Mouse (Mus musculus) CD8-positive naive resting alpha-beta T cell, adult 2 months (primary cell): ENCODE measurements around the gene Ccdc8.
A peak's percentile ranks its signal among the peaks of the same experiment; 100 is the strongest.

ENCODE experiments used
- DNase-seq, 2 experiments: peaks; one replicate each; pipeline ENCODE4 v3.0.0; 2022; ENCODE audit warnings: low read depth in 2 of 2, low spot score in 2 of 2

Ccdc8 gene

GRCm38 (mm10) chr7:16974018-16974417 is 18.5 kb upstream of the Ccdc8 start:
- DNase-seq: no peak

- DNase-seq: no peak
Observed at GRCm38 (mm10) chr7:16976298-16976697, 16.2 kb upstream of the Ccdc8 start.

DNA sequence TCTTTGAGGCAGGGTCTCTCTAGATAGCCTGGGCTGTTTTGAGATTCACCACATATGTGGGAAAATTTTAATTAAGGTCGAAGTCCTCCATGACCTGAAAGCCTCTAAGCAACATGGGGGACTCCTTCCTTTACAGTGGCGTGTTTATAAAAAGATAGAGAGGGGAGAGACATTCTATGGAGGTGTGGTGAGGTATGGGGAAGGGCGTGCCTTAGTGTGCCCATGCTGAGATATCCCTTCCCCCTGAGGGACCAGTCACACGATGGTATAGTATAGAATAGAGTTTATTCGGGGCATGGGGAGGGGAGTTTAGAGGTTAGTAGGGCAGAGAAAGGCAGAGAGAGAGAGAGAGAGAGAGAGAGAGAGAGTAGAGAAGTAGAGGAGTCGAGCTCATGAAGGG is 14.3 kb upstream of the Ccdc8 start:
- DNase-seq: no peak

DNA sequence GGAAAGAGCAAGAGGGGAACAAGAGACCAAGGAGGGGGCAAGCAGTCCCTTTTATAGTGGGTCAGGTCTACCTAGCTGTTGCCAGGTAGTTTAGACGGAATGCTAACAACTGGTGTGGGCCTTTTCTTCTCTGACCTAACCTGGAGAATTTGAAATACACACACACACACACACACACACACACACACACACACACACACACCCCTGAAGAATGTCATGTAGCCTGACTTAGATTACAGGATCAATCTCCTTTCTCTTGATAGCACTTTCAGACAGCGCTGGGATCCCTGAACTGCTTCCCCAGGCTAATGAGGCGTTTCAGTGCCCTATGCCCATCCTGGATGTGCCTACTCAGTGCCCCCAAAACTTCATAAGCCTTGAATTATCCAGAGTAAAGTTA is 13.9 kb upstream of the Ccdc8 start:
- no peak for DNase-seq

DNA sequence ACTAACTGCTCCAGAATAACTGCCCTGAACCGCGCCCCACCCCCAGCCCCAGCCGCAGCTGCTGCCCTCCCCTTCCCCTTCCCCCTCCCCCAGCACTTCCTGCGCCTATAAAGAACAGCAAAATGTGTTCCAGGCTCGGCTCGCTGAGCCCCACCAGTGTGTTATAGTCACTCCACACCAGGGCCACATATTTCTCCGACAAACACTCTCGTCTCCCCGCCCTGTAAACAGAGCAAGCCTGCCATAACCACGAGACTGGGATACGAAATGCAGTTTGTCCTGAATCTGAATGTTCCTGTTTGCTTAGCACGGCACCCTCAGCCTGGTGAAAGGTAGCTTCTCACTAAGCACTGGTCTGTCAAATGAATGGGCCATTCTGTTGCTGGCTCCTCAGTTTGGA is 12.2 kb upstream of the Ccdc8 start:
- DNase-seq: peak in 1 of 2 experiments; percentile 18

- DNase-seq: peak; percentile 53 to 67
Observed at GRCm38 (mm10) chr7:16982859-16983568, 9.5 kb upstream of the Ccdc8 start, which contains the start of gene Gm42372. TSS of gene Gm42372 (plus strand) at chr7:16983086.

DNA sequence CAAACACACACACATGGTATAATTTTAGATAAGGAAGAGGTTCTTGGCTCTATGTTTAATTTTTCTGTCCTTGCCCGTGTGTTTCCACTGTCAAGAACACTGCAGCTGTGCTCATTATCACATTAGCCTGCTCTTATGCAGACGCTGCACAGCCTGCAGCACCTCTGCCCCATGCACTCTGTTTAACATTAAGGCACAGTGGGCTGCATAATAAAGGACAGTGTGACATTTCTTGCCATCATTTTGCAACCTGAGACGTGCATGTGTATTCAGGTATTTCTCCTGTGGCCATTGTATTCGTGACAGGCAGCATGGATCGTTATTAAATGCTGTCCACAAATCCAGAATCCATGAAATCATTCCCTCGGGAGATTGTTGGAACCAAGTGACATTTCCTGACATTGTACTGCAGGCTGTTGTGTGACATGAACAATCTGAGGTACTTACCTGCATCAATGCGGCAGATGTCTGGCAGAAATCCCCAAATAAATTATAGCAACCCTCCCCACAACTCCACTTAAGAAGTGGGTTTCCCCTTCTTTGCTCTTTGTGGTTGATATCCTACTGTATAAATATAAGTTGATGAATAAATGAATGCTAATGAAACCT is 4.9 kb upstream of the Ccdc8 start:
- no peak for DNase-seq

DNA sequence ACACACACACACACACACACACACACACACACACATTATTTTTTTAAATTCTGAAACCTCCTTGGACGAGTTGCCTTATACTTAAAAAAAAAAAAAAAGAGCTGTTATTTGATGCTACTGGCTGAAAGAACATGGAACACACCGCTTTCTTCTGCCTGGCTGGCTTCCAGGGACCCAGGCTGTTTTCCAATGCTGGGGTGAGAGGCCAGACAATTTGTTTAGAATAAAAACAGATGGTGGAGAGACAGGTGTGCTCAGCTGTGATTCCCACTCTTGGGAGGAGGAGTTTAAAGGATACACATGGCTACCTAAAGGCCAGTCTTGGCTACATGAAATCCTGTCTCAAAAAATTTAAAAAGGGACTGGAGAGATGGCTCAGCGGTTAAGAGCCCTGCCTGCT is 4.1 kb upstream of the Ccdc8 start:
- no peak for DNase-seq

DNA sequence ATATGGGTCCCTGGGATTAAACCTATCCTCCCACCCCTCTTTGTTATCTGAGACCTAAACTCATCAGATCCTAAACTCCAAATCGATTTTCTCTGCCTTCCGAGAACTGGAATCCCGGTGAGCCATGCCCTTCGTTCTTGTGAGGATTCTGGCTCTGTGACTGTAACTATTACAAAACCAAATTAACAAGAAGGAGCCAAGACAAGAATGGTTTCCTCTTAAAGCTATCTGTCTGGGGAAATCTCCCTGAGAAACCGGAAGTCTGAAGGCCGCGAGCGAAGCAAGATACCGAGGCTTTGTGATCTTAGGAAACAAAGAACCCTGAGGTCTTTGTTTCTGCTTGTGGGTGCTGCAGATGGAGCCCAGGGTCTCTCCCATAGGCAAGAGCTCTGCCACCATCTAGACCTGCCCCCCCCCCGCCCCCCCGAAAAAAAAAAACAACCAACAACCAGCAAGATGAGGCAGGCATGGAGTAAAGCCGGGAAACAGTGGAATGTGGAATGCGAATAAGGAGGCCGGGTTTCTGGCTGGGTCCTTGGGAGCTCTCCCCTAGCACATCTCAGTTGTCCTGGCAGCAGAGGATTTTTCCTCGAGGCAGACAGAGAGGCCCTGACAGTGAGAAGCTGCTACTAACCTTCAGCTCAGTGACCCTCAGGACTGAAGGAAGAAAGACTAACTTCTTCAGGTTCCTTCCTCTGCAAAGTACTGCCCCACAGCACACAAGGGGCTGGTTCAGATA is 2.3 kb upstream of the Ccdc8 start:
- no peak for DNase-seq

- DNase-seq: no peak
Observed at GRCm38 (mm10) chr7:16991681-16992450, 642 bp upstream of the Ccdc8 start.

DNA sequence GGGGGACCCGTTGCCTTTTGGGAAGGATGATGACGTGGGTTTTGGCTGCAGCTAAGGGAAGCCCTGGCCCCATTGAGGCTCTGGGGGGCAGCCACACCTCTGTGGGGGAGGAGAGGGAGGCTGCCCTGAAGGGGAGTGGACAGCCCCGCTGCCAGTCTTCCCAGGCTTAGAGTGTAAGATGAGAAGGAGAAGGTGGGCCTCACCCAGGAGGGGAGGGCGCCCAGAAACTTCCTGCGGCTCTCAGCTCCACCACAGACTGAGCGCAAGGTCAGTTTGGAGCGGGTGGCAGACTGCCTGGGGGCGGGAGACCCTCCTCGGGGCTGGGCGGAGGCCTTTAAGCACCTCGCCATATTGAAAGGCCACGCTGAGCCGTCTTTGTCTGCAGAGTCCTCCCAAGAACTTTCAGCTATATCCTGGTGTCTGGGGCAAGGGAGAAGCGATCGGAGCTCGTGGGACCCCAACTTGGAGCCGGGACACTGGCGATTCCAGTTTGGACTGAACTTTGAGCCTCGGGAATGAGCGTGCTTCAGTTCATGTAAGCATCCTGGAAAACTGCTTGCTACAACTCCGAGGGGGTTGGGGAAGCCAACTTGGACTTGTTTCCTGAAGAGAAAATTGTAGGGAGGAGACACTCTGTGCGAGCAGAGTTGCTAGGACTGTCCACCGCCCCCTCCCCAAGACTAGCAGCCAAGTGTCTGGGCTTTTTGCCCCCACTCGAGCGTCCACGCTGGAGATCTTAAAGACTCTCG is 1.3 kb downstream of the Ccdc8 start:
- DNase-seq: no peak

GRCm38 (mm10) chr7:16994400-16994799 is 1.9 kb downstream of the Ccdc8 start:
- DNase-seq: no peak

GRCm38 (mm10) chr7:16995345-16995744 is 2.8 kb downstream of the Ccdc8 start:
- DNase-seq: no peak

DNA sequence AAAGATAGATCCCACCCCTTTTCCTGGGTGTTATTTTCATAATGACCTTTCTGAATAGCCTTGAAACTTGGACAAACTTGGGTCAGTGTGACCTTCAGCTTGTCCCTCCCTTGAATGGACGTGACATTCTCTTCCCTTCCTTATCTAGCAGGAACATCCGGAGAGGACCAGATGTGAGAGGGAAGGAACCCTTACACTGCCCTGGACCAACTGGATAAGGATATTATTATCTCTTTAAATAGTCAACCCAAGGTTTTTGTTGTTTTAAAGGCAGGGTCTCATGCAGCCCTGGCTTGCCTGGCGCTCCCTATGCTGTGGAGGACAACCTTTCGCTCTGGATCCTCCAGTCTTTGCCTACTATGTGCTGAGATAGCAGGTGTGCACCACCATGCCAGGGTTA is 6.7 kb downstream of the Ccdc8 start:
- DNase-seq: no peak

DNA sequence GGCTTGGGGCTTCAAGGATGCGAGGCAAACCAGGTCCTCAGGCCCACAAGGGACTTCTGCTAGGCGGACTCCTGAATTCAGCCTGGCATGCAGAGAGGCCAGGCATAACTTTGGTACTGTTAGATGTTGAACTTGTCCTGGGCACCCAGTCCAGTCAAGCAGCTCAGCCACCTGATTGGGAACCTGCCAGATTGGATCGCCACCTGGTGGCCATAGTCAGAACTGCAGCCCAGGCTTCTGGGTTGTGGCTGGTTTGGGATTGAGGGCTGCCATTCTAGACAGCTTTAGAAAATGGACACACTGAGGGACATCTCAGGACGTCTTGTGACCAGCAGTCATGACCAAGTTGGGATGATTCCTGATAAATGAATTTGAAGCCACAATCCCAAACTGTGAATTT is 7.1 kb downstream of the Ccdc8 start:
- DNase-seq: peak; percentile 81 to 84

DNA sequence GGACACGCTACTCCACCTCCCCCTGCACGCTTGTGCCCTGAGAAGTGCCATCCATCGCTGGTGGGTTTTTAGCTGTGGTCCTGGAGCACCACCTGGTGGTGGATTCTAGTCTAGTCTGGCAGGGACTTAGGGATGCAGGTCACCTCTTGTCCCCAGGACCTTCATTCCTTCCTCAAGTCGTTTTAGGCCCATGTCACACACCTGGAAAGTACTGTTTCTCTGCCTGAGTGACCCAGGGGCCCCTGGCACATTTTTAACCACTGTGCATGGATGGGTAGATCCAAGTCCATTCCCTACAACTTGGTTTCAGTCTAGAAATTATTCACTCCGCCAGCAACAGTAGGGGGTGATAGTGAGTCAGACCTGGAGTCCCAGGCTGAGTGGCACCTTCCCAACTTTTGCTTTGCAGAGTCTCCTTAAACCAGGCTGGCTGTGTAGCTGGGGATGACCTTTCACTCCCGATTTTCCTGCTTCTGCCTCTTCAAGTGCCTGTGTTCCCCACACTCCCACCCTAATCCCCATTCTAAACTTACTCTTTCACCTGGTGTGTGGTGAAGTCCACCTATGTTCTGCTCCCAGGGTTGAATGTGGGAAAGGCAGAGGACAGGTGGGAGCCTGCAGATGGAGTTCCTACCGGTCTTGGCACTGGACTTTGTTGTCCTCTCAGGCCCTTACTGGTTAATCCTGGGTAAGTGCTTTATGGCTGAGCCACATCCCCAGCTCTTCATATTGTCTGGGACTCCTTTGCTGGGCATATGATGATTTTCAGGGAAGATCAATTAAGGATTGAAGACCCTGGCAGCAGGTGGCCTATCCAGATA is 10.1 kb downstream of the Ccdc8 start:
- DNase-seq: peak; percentile 74 to 83

DNA sequence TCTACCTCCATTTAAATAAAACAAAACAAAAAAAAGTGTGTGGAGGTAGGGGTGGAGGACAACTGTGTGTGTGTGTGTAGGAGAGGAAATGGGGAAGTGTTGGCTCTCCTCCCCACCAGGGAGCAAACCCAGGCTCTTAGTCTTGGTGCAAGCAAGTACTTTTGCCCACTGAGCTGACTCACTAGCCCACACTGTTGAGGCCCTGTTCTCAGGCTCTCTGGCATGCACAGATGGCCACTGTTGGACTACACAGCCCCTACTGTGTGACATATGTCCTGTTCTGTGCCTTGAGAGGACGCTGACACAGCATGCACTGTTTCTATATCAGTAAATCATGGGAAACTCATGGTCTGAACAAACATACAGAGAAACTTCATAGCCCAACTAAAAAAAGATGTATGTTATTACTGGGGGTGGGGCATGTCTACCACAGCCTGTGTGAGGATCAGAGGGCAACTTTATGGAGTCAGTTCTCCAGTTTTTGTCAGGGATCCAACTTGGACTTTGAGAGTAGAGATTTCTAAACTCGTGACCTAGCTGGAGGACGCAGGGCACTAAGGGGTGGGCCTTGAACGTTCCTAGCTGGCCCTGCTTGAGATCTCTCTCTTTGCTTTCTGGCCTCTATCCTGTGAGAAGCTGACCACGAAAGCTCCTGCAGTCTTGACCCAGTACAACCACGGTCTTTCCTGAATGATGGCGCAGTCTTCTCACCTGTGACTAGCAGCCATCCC is 10.9 kb downstream of the Ccdc8 start:
- no peak for DNase-seq

- no peak for DNase-seq
Observed at GRCm38 (mm10) chr7:17004716-17005115, 12.2 kb downstream of the Ccdc8 start.

GRCm38 (mm10) chr7:17007300-17007699 is 14.8 kb downstream of the Ccdc8 start:
- DNase-seq: no peak
